Mouse (Mus musculus) kidney, embryonic 14.5 days (tissue): ENCODE measurements around the gene Pde3b. TPM values are rescaled to one million over a fixed set of nuclear protein-coding genes. Genes with fewer than 3 reads are reported as not detected.

Experiments
- ATAC-seq: fragments of 200-750 bp; cut with Nextera tagmentation; 2 replicates; pipeline ENCODE4 v1.8.0; 2017; ENCODE audit warnings: moderate number of reproducible peaks, mild to moderate bottlenecking, moderate TSS enrichment, moderate library complexity; ENCODE audit not compliant: low FRiP score, low TSS enrichment
- H3K27ac ChIP-seq: fragments of 300-500 bp; sonication (generic); 2 replicates; pipeline ENCODE4 v1.5.1; 2014; ENCODE audit warnings: low read depth, mild to moderate bottlenecking, low read length, moderate library complexity, mixed read lengths
- H3K27me3 ChIP-seq: fragments of 300-500 bp; sonication (generic); 2 replicates; pipeline ENCODE4 v1.6.1; 2014; ENCODE audit warnings: mild to moderate bottlenecking, low read length; ENCODE audit not compliant: control insufficient read depth, insufficient read depth
- H3K36me3 ChIP-seq: fragments of 300-500 bp; sonication (generic); 2 replicates; pipeline ENCODE4 v1.6.1; 2014; ENCODE audit warnings: low read length, mixed read lengths; ENCODE audit not compliant: control insufficient read depth, insufficient read depth
- H3K4me1 ChIP-seq: fragments of 300-500 bp; sonication (generic); 2 replicates; pipeline ENCODE4 v1.6.1; 2014; ENCODE audit warnings: low read length, mixed read lengths; ENCODE audit not compliant: control insufficient read depth, insufficient read depth
- H3K4me2 ChIP-seq: fragments of 300-500 bp; sonication (generic); replicated peaks from 2 replicates; pipeline ENCODE4 v1.6.1; 2014; ENCODE audit warnings: low read depth, mild to moderate bottlenecking, low read length
- H3K4me3 ChIP-seq: fragments of 300-500 bp; sonication (generic); 2 replicates; pipeline ENCODE4 v1.5.1; 2014; ENCODE audit warnings: mild to moderate bottlenecking, low read length
- H3K9ac ChIP-seq: fragments of 300-500 bp; sonication (generic); 2 replicates; pipeline ENCODE4 v1.6.1; 2014; ENCODE audit warnings: low read depth, mild to moderate bottlenecking, low read length, moderate library complexity
- H3K9me3 ChIP-seq: fragments of 300-500 bp; sonication (generic); 2 replicates; pipeline ENCODE4 v1.6.1; 2016; ENCODE audit warnings: low read length; ENCODE audit not compliant: control insufficient read depth
- WGBS: fragments of 180-500 bp; shearing (Covaris S2); extraction: QIAGEN DNeasy Blood & Tissue Kit; methylation state at CpG from one replicate; pipeline ENCODE4 v1.1.7; 2014; 5-methylcytosine and 5-hydroxymethylcytosine counted together
- polyA plus RNA-seq: library from polyadenylated mRNA; unstranded; fragments of >200 nt; fragmentation: Nextera tagmentation; extraction: Ambion mirVana; gene quantifications from 2 replicates; pipeline ENCODE4 v1.2.1, GENCODE M21; 2014

Gene Pde3b
- polyA plus RNA-seq, 1 experiment from 2014 or later = 10.4 TPM

GRCm38 (mm10) chr7:114431966-114432365 lies 16.9 kb downstream of the Pde3b start:
- Histone ChIP-seq H3K27me3 (no peaks in the 10 kb centered on the region), H3K9me3 (no peaks in the 10 kb centered on the region), H3K4me2 (no peak overlapping the region), H3K4me3 (no peak overlapping the region), H3K9ac (no peak overlapping the region), H3K27ac (no peak overlapping the region), H3K4me1 (no peaks in the 10 kb centered on the region), H3K36me3 (no peaks in the 10 kb centered on the region)
- no peak for ATAC-seq
- 55% methylated on average over 4 of the region's 4 CpGs for WGBS

- WGBS = 83% methylated on average over 1 of the region's 1 CpGs
- no peaks in the 10 kb centered on the region for H3K9me3 ChIP-seq
Measured at GRCm38 (mm10) chr7:114439726-114440125, 24.6 kb downstream of the Pde3b start.

GRCm38 (mm10) chr7:114440494-114440893 lies 25.4 kb downstream of the Pde3b start:
- Histone ChIP-seq H3K4me3 (no peak overlapping the region), H3K9me3 (no peaks in the 10 kb centered on the region), H3K9ac (no peak overlapping the region), H3K4me1 (no peaks in the 10 kb centered on the region), H3K36me3 (no peaks in the 10 kb centered on the region), H3K27ac (no peak overlapping the region), H3K27me3 (no peaks in the 10 kb centered on the region), H3K4me2 (no peak overlapping the region)
- ATAC-seq = no peak
- 88% methylated on average over 1 of the region's 1 CpGs for WGBS

More at GRCm38 (mm10) chr7:114439726-114440125, 24.6 kb downstream of the Pde3b start:
- no peak overlapping the region for H3K9ac ChIP-seq
- no peak for ATAC-seq
- H3K4me2 ChIP-seq = no peak overlapping the region
- no peaks in the 10 kb centered on the region for H3K4me1 ChIP-seq
- H3K27me3 ChIP-seq = no peaks in the 10 kb centered on the region
- no peak overlapping the region for H3K4me3 ChIP-seq
- H3K36me3 ChIP-seq = no peaks in the 10 kb centered on the region
- H3K27ac ChIP-seq = no peak overlapping the region

- Histone ChIP-seq H3K9me3 (no peaks in the 10 kb centered on the region), H3K36me3 (no peaks in the 10 kb centered on the region), H3K4me1 (no peaks in the 10 kb centered on the region), H3K27me3 (no peaks in the 10 kb centered on the region), H3K4me3 (no peak overlapping the region), H3K4me2 (no peak overlapping the region), H3K27ac (no peak overlapping the region), H3K9ac (no peak overlapping the region)
- no peak for ATAC-seq
- 53% methylated on average over 3 of the region's 3 CpGs for WGBS
Measured at GRCm38 (mm10) chr7:114452876-114453275, 37.8 kb downstream of the Pde3b start.

GRCm38 (mm10) chr7:114453300-114453990 lies 38.4 kb downstream of the Pde3b start:
- ATAC-seq = no peak
- no peak overlapping the region for H3K4me3 ChIP-seq
- no peaks in the 10 kb centered on the region for H3K9me3 ChIP-seq
- H3K36me3 ChIP-seq = no peaks in the 10 kb centered on the region
- H3K4me2 ChIP-seq = no peak overlapping the region
- no peak overlapping the region for H3K27ac ChIP-seq
- H3K27me3 ChIP-seq = no peaks in the 10 kb centered on the region
- 86% methylated on average over 5 of the region's 5 CpGs for WGBS
- no peaks in the 10 kb centered on the region for H3K4me1 ChIP-seq
- no peak overlapping the region for H3K9ac ChIP-seq

GRCm38 (mm10) chr7:114454858-114455257 lies 39.8 kb downstream of the Pde3b start:
- Histone ChIP-seq H3K4me2 (no peak overlapping the region), H3K27me3 (no peaks in the 10 kb centered on the region), H3K4me1 (no peaks in the 10 kb centered on the region), H3K36me3 (no peaks in the 10 kb centered on the region), H3K9me3 (no peaks in the 10 kb centered on the region), H3K9ac (no peak overlapping the region), H3K27ac (no peak overlapping the region), H3K4me3 (no peak overlapping the region)
- no peak for ATAC-seq
- 59% methylated on average over 1 of the region's 1 CpGs for WGBS

- ATAC-seq = no peak
- Histone ChIP-seq H3K4me3 (no peak overlapping the region), H3K9ac (no peak overlapping the region), H3K4me1 (no peaks in the 10 kb centered on the region), H3K36me3 (no peaks in the 10 kb centered on the region), H3K27me3 (no peaks in the 10 kb centered on the region), H3K9me3 (no peaks in the 10 kb centered on the region), H3K27ac (no peak overlapping the region), H3K4me2 (no peak overlapping the region)
- 60% methylated on average over 4 of the region's 4 CpGs for WGBS
Measured at GRCm38 (mm10) chr7:114456904-114457303, 41.8 kb downstream of the Pde3b start.

GRCm38 (mm10) chr7:114459909-114460308 lies 44.8 kb downstream of the Pde3b start:
- Histone ChIP-seq H3K27ac (no peak overlapping the region), H3K4me1 (no peaks in the 10 kb centered on the region), H3K4me3 (no peak overlapping the region), H3K27me3 (no peaks in the 10 kb centered on the region), H3K9ac (no peak overlapping the region), H3K36me3 (no peaks in the 10 kb centered on the region), H3K4me2 (no peak overlapping the region), H3K9me3 (no peaks in the 10 kb centered on the region)
- WGBS = 63% methylated on average over 1 of the region's 1 CpGs
- ATAC-seq = no peak

GRCm38 (mm10) chr7:114461727-114462126 lies 46.6 kb downstream of the Pde3b start:
- no peak overlapping the region for H3K4me3 ChIP-seq
- 76% methylated on average over 2 of the region's 2 CpGs for WGBS
- no peak overlapping the region for H3K27ac ChIP-seq
- no peak overlapping the region for H3K4me2 ChIP-seq
- no peak overlapping the region for H3K9ac ChIP-seq
- H3K9me3 ChIP-seq = no peaks in the 10 kb centered on the region
- no peaks in the 10 kb centered on the region for H3K36me3 ChIP-seq
- no peaks in the 10 kb centered on the region for H3K27me3 ChIP-seq
- ATAC-seq = no peak
- H3K4me1 ChIP-seq = no peaks in the 10 kb centered on the region
